Mouse (Mus musculus) ovary, postnatal 10 days (tissue): Measurements from ENCODE around the gene Islr.
"Not testable (repeated sequence)": the region's sequence is repeated elsewhere in the genome, so short reads cannot be mapped to it uniquely, and the experiment has no call there.

Experiments
- DNase-seq: peaks from one replicate; pipeline ENCODE4 v3.0.0; 2022; ENCODE audit warnings: low spot score

Gene Islr

DNA sequence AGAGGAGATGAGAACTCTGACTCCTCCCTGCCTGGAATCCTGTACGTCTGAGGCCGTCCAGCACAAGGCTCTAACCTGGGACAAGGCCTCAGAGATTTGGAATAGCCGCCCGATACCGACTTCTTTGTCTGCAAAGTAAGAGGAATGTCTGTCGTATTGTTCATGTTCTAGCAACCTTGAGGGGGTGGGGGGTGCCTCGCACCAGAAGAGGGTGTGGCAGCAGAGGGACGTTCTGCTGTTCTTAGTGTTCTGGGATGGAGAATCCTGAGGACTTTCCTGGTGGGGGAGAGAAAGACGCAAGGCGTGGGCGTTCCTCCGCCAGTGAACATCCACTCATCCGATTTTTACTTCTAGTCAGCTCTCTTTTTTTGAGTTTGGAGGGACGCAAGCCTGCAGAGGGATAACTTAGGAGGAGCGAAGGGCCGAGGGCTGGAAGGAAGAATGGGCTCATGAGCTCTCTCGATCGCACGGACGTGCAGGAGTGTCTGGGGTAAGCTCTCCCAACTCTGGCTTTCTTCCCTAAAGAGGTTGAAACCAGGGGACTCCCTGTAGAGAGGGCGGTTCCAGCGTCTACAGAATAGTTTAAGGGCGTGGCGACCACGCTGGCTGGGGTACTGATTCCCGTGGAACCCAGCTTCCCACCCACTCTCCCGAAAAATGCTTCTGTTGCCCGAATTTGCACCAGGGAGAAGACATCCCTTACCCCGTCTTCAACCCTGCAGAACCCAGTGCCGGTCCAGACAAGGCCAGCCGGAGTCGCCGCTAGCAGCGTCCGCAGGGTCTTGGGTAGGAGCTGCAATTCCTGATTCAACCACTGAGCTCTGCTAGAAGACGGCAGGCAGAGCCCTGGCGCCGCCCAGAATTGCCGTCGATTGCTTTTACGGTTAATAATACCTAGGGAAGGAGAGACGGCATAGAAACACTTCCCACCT is at the start of gene Islr, which contains the start of gene Islr2:
Gene Islr, minus strand, starts transcription at position 791 of the 932 bp plus-strand sequence.
Gene Islr2, minus strand, starts transcription at position 804 of the 932 bp plus-strand sequence.
- no peak for DNase-seq

DNA sequence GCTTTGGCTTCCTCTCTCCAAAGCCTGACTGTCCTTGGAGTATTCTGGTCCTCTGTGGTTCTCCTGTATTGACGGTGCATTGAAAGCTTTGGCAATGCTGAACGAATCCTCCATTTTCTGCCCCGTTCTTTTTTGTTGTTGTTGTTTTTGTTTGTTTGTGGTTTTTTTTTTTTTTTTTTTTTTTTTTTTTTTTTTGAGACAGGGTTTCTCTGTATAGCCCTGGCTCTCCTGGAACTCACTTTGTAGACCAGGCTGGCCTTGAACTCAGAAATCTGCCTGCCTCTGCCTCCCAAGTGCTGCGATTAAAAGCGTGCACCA is 49.7 kb upstream of the Islr start:
- not testable (repeated sequence) for DNase-seq

DNA sequence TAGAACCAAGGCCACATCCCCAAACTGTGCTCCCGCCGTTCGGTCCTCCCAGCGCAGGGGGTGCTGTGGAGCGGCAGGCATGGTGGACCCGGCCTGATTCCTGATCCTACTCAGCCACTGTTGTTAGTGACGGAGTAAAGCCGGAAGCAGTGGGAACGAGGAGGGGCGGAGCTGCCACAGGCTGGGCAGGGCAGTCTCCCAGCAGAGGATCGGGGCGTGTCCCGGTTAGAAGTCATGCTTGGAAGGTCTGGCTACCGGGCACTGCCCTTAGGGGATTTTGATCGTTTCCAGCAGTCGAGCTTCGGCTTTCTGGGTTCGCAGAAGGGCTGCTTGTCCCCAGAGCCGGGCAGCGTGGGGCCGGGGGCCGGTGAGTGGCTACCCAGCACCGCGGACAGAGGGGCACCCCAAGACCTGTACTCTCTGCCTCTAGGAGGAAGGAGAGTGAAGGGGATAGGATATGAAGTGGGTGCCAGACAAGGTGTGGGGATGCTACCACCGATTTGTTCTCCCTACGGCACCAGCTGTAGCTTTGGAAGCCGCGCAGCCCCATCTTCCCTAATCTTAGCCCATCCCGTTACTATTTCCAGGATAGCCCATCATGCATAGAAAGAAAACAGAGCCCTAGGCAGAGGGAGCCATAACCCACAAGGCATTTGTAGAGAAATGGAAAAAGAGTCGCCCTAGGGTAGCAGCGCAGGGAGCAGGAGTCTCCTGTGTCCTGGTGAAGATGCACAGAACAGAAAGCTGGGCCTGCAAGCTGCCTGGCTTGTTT is 49.1 kb upstream of the Islr start, which contains the start of gene Stoml1:
Gene Stoml1, plus strand, starts transcription at position 132 of the 772 bp plus-strand sequence.
- peak; percentile 91 for DNase-seq

DNA sequence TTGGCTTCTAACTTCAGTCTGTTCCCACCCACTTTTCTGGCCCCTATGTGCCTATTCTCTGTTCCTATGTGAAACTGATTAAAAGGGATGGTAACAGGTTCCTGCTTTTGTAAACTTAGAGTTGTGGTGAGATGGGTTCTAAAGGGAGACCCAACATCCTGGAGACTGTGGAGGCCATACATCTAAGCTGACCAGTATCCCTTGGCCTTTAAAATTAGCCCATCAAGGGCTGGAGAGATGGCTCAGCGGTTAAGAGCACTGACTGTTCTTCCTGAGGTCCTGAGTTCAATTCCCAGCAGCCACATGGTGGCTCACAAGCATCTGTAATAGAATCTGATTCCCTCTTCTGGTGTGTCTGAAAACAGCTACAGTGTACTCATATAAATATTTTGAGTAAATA is 46.6 kb upstream of the Islr start:
- not testable (repeated sequence) for DNase-seq

DNA sequence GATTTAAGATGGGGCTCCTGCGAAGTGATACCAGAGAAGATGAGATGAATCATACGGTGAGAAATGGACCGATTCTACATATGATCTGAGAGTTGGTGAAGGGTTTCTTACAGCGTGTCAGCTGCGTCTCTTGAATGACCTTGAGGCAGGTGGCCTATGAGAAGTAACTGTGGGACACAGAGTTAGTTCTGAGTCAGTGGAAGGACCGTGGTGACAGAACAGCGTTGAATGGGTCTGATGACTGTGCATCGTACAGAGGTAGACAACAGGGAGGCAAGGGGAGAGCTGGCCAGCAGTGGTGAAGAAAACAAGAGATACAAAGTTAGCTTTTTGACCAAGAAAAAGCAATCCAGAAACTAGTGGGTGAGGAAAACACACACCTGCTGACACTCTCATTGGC is 46.2 kb upstream of the Islr start:
- no peak for DNase-seq

DNA sequence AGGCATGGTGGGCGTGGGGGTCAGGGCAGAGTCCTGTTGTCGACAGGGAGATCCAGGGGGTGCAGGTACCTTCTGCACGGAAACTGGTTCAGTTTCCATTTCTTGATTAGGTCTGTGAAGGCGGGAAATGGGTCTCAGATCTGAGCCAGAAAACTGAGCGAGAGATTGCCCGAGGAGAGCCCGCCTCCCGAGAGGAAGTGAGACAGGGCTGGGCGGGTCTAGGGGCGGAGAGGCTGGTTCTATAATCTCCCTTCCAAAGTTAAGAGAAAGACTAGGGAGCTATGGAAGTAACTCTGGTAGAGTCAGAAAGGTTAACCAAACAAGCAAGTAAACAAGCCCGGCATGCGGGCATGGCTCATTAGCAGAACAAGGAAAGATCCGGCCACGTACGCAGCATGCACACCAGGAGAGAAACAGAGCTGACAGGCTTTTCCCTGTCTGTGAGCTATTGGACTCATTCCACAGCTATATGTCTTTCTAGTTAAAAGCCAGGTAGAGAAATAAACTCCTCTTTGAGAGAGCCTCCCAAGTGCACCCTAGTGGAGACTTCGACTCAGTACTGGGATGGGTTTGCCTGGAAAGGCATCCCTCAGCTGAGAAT is 45.6 kb upstream of the Islr start, which contains the start of gene Pml:
Gene Pml, minus strand, starts transcription at position 195 of the 601 bp plus-strand sequence.
- peak; percentile 53 for DNase-seq

DNA sequence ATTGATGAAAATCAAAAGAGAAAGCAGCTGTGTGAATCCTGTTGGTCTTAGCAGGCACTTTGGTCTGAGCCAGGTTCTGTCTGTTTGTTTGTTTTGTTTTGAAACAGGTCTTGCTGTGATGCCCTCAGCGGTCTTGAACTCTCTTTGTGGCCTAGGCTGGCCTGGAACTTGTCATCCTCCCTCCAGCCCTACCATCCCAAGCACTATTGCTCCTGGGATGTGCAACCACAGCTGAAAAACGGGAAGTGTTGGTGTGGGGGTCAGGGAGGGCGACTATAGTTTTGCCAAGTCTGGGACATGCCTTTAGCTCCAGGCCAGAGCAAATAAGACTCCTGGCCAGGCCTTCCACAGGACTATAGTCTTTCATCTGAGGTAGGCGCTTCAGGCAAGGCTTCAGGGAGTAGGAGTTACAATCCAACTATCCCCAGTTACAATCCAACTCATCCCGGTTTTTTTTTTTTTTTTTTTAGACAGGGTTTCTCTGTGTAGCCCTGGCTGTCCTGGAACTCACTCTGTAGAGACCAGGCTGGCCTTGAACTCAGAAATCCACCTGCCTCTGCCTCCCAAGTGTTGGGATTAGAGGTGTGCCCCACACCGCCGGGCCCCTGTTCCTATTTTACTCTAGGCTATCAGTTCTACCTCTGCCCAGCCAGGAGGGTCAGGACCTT is 44.8 kb upstream of the Islr start:
- DNase-seq = no peak

DNA sequence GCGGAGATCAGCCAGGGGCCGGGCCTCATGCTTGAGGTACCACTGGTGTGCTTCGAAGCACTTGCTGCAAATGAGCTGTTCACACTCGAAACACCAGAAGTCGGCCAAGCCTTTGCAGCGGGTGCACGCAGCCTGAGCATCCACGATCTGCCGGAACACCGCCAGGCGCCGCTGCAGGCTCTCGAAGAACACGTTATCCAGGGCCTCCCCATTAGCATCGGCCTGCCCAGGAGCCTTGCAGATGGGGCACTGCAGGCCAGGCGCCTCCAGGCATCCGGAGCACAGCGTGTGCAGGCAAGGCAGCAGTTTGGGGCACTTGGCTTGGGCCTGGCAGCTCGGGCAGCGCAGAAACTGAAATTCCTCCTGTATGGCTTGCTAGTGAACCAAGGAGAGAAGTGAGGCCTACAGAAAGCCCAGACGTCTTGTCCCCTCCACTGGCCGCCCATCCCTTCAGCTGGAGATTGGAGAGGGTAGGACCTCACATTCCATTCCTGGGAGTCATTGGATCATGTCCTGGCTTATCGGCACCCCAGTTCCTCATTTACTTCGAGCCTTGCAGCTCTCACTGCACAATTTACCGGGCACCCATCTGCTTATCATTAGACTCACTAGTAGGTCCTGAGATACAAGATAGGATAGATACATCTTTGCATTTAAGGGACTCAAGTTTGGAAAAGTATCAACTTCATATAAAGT is 43.1 kb upstream of the Islr start:
- DNase-seq = peak; percentile 48

DNA sequence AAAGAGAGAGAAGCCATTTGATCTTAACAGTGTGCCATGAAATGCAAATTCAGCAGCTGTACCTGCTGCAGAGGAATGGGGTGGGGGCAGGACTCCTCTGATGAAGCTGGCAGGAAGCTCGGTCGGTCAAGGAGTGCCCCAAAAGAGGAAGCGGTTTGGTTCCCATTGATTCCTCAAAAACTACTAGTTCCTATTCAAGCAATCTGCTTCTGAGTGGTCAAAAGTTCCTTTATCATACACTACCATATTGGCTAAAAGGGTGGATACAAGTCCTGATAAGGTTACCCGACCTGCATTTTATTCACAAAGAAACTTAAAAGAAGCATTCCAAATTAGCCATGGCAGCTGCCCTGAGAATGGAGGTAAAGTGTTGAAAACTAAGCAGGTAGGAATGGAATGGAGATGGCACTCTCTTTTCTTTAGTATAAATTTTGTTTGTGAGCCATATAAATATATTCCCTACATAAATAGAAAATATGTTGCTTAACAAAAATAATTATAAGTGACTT is 42.0 kb upstream of the Islr start:
- DNase-seq = no peak

DNA sequence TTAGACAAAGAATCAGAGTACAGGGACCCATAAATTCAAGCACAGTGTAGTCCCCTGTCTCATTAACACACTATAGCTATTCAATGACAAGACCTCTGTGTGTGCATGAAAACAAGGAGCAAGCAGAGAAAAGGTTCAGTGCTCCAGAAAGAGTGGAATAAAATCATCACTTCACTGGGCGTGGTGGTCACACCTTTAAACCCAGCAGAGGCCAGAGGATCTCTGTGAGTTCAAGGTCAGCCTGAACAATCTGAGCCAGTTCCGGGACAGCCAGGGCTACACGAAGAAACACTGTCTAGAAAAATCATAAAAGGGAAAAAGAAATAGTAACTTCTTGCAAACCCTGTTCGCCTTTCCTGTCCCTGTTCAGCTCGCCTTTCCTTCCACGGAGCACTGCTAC is 39.6 kb upstream of the Islr start:
- DNase-seq = no peak

DNA sequence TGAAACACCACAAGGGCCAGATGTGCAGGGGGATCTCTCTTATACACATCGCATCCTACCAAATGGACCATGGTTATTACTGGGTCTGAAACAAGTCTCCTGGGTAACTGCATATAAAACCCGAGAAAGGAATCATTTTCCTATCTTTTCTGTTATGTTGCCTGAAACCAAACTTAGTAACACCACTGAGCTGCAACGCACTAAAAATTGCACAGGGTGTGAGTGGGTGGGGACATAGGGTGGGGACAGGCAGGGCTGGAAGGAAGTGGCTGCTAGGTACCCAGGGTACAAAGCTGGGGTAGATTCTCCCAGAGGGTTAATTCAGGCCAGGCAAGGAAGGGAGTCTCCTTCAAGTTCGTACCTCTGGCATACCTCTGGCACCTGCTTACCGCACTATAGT is 38.6 kb upstream of the Islr start:
- no peak for DNase-seq

DNA sequence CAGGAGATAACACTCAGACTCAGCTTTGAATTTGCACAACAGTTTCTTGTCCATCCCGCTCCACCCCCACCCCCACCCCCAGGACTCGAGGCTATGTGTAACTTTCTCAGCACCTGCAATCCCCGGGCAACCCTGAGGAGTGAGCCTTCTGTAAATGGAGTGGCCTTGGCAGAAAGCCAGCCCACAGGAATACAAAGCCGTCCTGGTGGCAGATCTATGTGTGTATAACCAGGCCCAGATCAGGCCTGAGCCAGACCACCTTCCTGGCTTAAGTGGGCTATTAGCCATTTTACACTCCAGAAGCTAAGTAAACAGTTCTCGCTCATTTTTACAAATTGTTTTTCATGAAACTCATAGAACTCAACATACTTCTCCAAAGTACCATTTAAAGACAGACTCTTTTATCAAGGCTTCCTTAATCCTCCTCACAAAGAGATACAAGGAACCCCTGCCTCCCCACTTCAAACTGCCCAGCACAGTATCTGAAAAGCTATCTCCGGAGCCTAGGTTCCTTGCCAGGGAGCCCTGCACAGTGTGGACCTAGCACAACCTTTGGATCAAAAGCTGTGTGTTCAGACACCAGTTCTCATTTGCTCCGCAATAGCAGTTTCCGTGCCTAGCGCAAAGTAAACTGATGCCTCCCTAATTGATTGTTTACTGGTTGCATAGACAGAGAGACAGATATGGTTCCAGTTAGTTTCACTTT is 37.8 kb upstream of the Islr start:
- no peak for DNase-seq

DNA sequence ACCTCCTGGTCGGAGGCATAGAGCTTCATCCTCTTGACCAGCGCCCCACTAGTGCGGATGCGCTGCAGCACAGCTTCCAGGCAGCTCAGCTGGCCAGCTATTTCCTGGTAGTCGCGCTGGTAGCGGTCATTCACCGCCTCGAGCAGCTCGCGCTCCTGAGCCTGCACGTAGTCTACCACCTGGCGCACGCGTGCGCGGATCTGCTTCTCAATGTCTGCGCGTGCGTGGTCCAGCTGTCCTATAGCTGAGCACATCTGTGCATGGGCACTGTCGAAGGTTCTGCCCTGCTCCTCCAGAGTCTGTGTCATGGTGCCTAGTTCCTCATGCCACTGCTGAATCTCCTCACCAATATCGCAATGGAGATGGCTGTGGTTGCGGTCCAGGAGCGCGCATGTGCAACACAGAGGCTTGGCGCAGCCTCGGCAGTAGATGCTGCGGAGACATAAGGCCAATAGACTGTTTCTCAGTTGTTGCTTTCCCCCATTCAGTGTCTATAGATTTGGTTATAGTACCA is 30.5 kb upstream of the Islr start:
- DNase-seq = no peak

DNA sequence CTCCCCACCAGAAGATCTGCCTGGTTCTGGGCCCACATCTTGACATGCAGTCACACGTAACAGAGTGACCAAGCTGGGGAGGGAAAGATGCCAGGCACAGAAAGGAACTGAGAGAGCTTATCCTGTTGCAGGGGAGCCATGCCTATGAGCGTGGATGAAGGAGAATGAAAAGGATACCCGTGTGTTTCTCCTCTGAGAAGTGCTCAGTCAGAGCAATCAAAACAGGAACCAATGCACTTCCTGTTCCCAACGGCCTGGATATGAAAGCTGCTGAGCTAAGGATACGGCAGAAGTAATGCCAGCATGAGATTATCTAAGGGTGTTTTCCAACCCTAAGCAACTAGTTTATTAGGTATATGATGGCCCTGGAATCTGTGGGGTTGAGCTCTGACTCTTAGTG is 28.3 kb upstream of the Islr start:
- no peak for DNase-seq

DNA sequence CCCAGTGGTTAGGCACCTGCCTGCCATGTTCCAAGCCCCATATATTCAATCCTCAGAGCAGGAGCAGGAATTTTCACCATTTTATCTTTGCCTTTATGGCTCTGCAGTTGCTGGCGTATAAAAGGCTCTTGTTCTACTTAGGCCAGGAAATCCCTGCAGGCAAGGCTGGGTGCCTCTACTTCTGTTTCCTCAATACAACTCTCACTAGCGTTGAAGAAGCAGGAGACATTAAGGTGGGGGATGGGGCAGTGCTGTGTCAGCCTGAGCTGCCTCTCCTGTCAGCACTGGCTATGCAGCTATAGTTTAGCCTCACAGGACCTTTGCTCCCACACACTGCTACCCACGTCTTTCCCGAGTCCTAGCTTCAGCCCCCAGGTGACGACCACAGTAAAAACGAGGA is 27.6 kb upstream of the Islr start:
- DNase-seq = no peak

DNA sequence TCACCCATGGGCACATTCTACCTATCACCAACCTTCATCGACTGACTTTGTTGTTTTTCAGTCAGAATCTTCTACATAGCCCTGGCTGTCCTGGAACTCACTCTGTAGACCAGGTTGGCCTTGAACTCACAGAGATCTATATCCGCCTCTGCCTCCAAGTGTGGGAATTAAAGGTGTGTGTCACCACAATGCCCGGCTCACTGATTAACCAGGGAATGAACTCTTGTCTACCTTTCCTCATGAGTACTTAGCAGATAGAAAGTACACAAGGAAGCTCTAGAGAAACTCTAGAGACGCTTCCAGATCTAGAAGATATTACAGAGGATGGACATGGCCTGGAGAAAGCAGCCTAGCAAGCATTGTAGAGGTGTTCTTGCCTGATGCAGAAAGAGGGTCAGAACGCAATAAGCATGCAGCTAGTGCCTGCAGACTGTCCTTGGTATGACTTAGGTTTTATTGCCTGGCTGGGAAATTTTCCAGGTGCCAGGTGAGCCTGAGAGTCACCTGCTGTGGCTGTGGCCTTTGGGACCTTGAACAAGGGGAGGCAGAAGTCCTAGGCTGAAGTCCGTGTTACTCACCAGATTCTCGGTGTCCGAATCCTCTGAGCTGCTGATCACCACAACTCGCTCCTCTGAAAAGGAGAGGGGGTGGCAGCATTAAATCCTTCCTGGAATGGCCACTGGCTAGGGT is 24.8 kb upstream of the Islr start:
- no peak for DNase-seq

DNA sequence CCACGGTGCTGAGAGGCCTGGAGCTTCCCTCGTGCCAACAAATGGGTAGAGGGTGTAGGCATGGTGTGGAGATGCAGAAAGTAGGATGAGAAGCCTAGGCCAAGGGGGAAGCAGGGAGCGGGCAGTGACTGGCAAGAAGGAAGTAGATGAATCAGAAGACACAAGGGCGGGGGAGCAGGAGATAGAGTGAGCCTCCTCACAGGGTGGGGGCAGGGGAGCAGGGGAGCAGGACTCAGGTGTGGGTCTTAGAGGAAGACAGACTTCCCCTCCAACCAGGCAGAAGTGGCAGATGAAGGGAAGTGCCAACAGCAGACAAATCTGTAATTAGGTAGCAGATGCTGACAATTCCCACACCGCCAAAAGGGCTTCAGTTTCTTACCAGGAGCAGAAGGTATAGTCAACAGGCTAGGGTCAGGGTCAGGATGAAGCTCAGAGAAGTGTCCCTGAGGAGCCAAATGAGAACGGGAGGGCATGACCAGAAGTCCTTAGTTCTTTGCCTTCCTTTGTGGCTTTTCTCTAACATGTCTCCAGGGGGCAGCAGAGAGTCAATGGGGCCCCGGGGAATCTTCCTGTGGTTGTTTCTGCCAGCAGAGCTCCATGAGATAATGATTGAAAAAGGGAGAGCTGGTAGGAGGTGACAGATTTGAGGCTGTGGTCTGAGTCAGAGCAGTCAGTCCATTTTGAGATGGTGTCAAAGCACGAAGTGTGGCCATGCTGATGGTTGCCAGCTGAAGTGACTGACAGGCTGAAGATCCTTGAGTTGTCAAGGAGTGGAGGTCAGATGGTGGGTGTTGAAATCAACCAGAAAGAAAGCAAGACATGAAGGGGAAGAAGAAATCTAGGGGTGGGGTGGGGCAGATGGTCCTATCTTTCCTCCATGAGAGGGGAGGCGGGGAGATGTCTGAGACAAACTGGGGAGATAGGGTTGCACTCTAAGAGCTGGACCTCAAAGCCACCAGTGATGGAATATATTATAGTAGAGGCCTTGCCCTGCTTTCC is 22.1 kb upstream of the Islr start:
- DNase-seq = no peak

DNA sequence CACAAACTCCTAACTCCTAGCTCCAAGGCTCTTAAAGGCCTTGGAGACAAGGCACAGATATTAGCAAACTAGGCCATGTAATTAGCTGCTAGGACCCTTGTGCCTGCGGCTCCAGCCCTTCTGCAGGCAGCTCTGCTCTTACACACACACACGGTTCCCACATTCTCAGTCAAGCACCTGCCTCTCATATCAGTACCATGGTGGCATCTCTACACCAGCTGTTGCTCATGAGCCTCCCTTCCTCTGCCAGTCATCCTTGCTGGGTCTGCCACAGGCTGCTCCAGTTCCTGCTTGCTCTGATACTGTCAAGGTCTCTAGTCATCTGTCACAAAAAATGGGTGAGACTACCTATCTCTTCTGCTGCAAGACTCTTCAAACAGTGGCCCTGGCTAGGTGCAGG is 20.2 kb upstream of the Islr start:
- no peak for DNase-seq
